Mouse (Mus musculus) heart, postnatal 0 days (tissue): ENCODE measurements around the gene Nckap1l.

Source experiments
- CTCF ChIP-seq: IDR thresholded peaks from 2 replicates; pipeline ENCODE4 v1.5.1; 2016; ENCODE audit warnings: antibody characterized with exemption, control low read depth, low read depth
- EP300 ChIP-seq: IDR thresholded peaks from 2 replicates; pipeline ENCODE4 v1.6.1; 2016; ENCODE audit warnings: antibody characterized with exemption, low read depth

DNA sequence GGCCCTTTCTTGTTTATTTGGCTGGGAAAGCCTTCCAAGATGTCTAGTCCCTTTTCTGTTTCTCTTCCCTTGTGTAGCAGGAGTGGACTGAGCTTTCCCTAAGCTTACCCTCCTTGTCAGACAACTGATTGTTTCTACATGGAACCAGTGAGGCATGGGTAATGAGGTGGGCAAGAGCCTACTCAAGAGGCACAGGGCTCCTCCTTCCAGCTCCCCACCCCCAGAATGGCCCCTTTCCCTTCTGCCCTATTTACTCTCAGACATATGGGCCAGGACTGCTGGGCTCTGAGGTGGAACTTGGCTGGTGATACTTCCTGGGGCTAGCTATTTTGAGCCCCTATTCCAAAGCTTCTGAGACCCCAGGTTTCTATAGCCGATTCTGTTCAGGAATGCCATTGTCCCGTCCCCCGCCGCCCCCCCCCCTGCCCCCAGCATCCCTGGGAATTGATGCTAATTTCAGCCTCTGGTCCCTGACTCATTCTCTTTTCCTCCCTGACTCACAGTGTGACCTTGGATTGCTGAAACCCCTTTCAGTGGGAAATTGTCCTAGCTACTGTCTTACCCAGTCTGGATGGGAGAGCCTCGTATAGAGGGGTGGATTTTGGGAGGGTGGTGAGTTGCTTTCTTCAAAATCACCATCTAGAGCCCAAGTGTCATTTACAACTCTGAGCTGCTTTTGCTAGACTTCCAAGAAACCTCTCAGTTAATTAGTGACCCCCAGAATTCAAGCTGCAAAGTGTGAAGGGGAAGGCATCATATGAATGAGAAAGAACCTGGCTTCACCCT lies 65.2 kb downstream of the Nckap1l start:
- TF ChIP-seq CTCF (no peak), EP300 (no peak)
